In the genomic region with DNA sequence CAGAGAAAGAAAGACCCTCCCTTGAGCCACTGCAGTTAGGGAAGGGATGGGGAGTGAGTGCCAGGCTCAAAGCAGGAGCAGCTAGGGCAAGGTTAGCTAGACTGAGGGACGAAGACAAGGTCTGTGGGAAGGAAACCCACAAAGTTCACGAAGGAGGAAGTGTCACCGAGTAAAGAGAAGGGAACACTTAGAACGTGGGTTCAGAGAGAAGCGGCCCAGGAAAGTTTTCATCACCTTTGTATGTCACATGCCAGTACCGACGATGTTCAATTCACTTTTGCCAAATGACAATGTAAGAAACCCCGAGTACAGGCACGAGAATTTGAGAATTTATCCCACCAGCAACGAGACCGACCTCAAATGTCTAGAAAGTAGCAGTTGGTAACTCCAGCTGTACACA, we compare ENCODE assay signal across 13 mouse cellular contexts. TPM values are rescaled to one million over a fixed set of nuclear protein-coding genes. Genes with fewer than 3 reads are reported as not detected.
DNase-seq lines count a peak whose midpoint lies in the region; ATAC-seq and TF ChIP-seq lines count a peak whose summit lies in the region.
"Had no signal": no experiment of that assay in that cellular context is flagged by ENCODE, and none has a peak within 500 bp of the region (broad histone marks: within the 10 kb centered on the region; RNA-seq: fewer than 3 reads in every experiment).

No protein-coding gene starts in this region.

- no peaks in the 10 kb centered on the region for H3K27me3 ChIP-seq in kidney, postnatal 0 days (ENCODE audit: insufficient read depth, low read length)
- H3K27me3 ChIP-seq: Patski had no signal

- no peak overlapping the region for H3K27ac ChIP-seq in kidney, postnatal 0 days
- H3K27ac ChIP-seq: heart, adult 2 months had no signal

- H3K36me3 ChIP-seq in kidney, postnatal 0 days (ENCODE audit: insufficient read depth, low read length), result no peaks in the 10 kb centered on the region

- no peak for TF ChIP-seq CTCF in kidney, postnatal 0 days (IDR thresholded peaks at IDR 0.05; ENCODE audit: low read depth)

- DNase-seq in kidney, postnatal 0 days (ENCODE audit: low spot score), result no peak
- no peak for DNase-seq in kidney, postnatal 36 days
- DNase-seq in CD4-positive helper T cell, adult 2 months (ENCODE audit: low read depth, low spot score), result peak; percentile 22
- DNase-seq in urinary bladder, postnatal 25 days (ENCODE audit: low spot score), result no peak
- DNase-seq in frontal cortex, postnatal 14 days (ENCODE audit: low spot score in 2 of 2), result no peak
- DNase-seq: cerebellum, adult 9-11 months; heart, adult 2 months; heart, postnatal 14 days; right cerebral cortex, postnatal 14 days; thymus, postnatal 4 days had no signal

- H3K4me1 ChIP-seq in kidney, postnatal 0 days (replicated peaks; ENCODE audit: insufficient read depth, low read length), result no peaks in the 10 kb centered on the region

- 0 out of 2 replicates have a peak overlapping the region, but pooled peaks have one; percentile 9 for H3K4me2 ChIP-seq in kidney, postnatal 0 days (ENCODE audit: low read length)

- no peak overlapping the region for H3K9ac ChIP-seq in kidney, postnatal 0 days (ENCODE audit: low read depth, low read length)

- no peak overlapping the region for H3K4me3 ChIP-seq in kidney, postnatal 0 days (replicated peaks; ENCODE audit: low read depth, low read length)
- H3K4me3 ChIP-seq: heart, adult 2 months had no signal

- WGBS in kidney, postnatal 0 days, result 41% methylated on average over 11 of the region's 11 CpGs

- 0 out of 2 replicates have a peak, but pooled peaks cover 2% of the 10 kb centered on the region for H3K9me3 ChIP-seq in kidney, postnatal 0 days (replicated peaks; ENCODE audit: low read length)

- no peak for ATAC-seq in kidney, postnatal 0 days (replicated peaks; ENCODE audit: low FRiP score, low read depth)
- ATAC-seq in granulocyte monocyte progenitor cell, adult 5-6 weeks (replicated peaks; ENCODE audit: poor library complexity, severe bottlenecking), result peak; percentile 74
- ATAC-seq in monocyte, adult 5-6 weeks (replicated peaks; ENCODE audit: insufficient number of reproducible peaks, low FRiP score, low TSS enrichment, poor library complexity, severe bottlenecking), result peak; percentile 41; the same call in 1 of the 2 replicates

RNA-seq across cellular contexts. Expression of gene Tmbim4, which starts 12.1 kb away (rescaled TPM):
- polyA plus RNA-seq in kidney, postnatal 0 days (2015; fragmentation: Nextera tagmentation; extraction: Ambion mirVana), result 403 and 412 TPM in 2 replicates
- 87.9 and 100 TPM in 2 replicates for total RNA-seq in granulocyte monocyte progenitor cell, adult 5-6 weeks (2014; fragmentation: Nextera tagmentation)
- total RNA-seq in granulocyte monocyte progenitor cell, adult 5-6 weeks (2017), result 100 and 140 TPM in 2 replicates
- total RNA-seq in monocyte, adult 5-6 weeks (2017), result 150 to 178 TPM (median 170 TPM) in 3 replicates

RNA-seq across cellular contexts. Expression of gene Irak3, which starts 12.7 kb away (rescaled TPM):
- 1.5 TPM in 2 replicates for polyA plus RNA-seq in kidney, postnatal 0 days (2015; fragmentation: Nextera tagmentation; extraction: Ambion mirVana)
- total RNA-seq in granulocyte monocyte progenitor cell, adult 5-6 weeks (2014; fragmentation: Nextera tagmentation), result 37.4 and 45.1 TPM in 2 replicates
- total RNA-seq in granulocyte monocyte progenitor cell, adult 5-6 weeks (2017), result 21.7 and 24.0 TPM in 2 replicates
- 30.9 to 31.9 TPM (median 31.4 TPM) in 3 replicates for total RNA-seq in monocyte, adult 5-6 weeks (2017)

RNA-seq across cellular contexts. Expression of gene Llph, which starts 37.6 kb away (rescaled TPM):
- 53.3 and 54.3 TPM in 2 replicates for polyA plus RNA-seq in kidney, postnatal 0 days (2015; fragmentation: Nextera tagmentation; extraction: Ambion mirVana)
- total RNA-seq in granulocyte monocyte progenitor cell, adult 5-6 weeks (2014; fragmentation: Nextera tagmentation), result 73.4 and 83.8 TPM in 2 replicates
- 80.4 and 84.9 TPM in 2 replicates for total RNA-seq in granulocyte monocyte progenitor cell, adult 5-6 weeks (2017)
- 57.4 to 79.1 TPM (median 74.2 TPM) in 3 replicates for total RNA-seq in monocyte, adult 5-6 weeks (2017)
